Mouse (Mus musculus) layer of hippocampus, adult 11-12 months (tissue): ENCODE results near the gene Stpg1.
A peak's percentile ranks its signal among the peaks of the same experiment; 100 is the strongest.

Source experiments
- DNase-seq: peaks from one replicate; pipeline ENCODE4 v3.0.0; 2022; ENCODE audit warnings: low spot score

The Stpg1 gene

DNA sequence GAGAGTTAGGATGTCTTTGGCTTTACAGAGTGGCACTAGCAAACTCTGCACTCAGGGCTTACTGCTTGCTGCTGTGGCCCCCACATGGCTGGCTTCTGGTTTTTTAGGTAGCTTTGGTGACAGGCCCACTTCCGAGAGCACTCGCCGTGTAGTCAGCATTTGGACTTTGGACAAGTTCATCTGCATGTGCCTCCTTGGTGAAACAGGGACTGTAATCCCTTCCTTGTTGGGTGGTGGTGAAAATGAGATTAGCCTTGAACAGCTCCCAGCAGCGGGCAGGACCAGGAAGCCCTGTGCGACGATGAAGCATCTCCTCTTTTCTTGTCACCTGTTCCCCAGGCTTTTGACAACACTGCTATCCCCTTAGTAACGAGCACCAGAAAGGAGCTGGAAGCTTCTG lies 19.3 kb downstream of the Stpg1 start:
- DNase-seq, result no peak

DNA sequence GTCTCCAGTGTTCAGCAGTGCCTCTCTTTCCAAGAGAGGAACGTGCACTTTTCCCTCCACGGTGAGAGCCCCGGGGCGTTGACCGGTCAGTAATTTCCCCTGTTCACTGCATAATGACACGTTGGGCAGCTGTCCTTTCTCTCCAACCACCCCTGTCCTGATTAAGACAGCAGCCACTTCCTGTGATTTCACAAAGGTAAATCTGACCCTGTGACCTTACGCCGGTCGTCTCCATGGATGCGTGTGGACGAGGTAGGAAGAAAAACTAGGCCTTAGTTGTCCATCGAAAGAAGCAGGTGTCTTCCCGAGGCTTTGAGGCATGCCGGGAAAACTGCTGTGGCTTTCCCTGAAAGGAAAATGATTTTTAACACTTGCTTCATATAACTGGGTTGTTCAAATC lies 20.3 kb downstream of the Stpg1 start:
- no peak for DNase-seq

DNA sequence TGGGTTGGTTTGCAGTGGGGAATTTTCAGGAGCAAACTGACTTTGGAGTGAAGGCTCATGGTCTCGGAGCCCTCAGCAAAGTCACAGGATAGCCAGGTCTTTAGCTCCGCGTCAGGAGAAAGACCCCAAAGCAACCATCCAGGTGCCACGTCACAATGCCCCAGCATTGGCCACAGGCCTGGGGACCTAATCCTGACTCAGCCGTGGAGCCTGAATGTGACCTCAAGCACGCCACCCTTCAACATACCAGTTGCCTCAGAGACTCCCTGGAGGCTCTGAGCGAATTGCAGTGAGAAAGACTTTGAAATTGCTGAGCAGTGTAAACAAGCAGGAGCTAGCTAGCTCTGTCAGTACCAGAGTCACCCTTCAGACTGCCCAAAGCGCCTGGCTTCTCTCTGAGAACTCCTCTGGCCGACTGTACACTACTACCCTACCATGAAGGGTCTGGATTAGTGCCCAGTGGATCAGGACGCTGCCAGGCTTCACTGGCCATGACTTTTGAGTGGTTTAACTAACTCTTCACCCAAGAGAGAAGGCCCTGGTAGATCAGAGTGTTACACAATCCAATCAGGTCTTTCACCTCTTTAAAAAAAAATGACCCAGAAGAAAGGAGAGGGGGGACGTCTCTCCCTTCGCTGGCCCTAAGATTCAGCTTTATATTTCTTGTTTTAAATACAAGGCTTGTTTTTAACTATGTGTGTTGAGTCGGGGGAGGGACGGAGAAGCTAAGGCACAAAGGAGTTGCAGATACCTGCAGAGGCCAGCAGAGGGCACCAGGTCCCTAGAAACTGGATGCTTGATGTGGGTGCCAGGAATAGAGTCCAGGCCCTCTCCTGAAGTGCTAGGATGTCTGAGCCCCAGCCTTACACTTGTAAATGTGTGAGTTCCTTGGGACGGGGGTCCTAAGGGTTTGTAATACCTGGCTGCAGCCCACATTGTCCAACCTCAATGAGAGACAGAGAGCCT lies 22.0 kb downstream of the Stpg1 start:
- DNase-seq, result peak; percentile 31

DNA sequence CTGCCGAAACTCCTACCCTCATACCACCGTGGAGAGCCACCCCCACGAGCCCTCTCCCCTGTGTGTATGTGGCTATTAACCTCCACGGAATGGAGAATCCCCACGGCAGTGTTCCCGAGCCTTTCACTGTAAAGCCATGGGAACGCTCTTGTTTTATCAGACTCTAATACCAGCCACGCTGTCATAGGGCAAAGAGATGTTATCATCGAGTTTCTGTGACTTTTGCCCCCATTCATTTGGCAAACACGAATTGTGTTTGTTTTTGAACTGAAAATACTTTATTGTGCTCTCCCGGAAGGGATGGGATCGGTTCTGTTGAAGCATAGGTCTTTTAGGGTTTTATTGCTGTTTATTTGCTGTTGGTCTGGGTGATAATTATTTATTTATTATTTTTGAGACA lies 23.5 kb downstream of the Stpg1 start:
- DNase-seq, result no peak

DNA sequence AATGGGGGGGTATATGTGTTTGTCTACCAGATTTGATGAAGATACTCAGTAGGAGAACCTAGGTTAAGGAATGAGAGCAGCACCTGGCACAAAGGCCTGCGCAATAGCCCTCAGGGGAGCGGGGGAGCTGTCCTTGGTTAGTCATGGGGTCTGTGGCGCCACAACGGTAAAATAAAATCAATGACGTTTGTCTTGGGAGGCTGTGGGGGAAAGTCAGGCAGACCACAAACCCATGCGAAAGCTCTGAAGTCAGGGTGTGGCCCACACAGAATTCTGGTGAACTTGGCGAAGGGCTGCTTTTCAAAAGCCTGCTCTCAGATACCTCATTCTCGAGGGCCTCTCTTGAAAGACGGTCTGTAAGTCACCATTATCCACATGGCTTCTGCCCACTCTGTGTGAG lies 25.8 kb downstream of the Stpg1 start:
- no peak for DNase-seq

DNA sequence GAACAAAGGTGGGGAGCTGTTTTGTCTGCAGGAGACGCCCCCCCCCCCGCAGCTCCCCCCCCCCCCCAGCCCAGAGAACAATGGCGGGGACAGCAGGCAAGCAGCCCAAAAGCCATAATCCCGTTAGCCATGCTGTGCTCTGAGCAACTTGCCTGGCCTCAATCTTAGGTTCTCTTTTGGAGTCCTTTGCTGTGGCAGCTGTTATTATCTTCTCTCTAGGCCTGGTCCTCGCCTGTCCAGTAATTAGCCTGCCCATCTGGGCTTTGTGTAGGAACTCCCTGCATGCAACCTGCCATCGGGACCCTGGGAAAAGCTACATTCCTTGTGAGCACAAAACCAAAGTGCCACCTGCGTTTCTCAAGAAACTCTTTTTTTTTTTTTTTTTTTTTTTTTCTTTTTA lies 29.3 kb downstream of the Stpg1 start:
- DNase-seq, result no peak

DNA sequence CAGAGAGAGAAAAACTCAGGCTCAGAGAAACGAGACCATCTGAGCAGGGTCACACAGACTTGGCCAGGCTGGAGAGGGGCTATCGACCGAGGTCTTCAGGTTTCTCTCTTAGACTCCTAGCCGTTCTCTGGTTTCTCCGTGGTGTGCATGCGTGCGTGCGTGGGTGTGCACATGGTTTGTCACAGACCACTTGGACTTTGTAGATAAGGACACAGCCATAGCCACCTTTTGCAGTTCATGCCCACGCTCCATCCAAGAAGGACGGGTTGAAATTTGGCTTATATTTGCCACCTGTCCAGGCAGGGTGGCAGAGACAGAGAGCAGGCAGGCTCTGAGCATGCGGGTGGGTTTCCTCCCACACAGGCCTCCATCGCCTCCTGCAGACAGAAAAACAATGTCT lies 30.5 kb downstream of the Stpg1 start:
- DNase-seq, result no peak

DNA sequence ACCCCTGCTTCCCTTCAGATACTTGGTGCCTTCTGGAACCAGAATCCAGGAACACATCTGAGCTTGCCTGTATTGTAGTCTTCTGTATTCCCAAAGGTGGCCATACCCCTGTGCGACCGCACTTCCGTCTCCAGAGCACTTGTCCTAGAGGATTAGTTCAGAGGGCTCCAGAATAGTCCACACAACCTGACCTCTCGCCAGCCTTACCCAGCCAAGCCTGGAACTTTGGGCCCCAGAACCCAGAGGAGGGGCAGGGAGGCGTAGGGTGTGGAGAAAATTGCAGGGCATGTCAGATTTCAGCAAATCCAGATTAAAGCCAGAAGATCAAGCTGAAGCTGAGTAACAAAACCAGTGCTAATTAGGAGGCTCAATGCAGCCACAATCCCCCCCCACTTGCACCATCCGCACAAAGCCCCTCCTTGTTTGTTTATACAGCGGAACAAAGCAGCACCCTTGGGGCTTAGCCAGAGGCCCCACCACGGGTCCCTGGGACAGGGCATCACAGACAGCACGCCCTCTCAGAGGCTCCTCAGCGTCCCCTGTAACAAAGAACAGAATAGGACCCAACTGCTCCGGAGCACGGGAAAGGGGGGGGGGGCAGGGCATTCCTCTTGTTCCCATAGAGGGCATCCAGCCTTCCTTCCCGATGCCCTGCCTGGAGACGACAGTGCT lies 31.6 kb downstream of the Stpg1 start:
- DNase-seq, result no peak

DNA sequence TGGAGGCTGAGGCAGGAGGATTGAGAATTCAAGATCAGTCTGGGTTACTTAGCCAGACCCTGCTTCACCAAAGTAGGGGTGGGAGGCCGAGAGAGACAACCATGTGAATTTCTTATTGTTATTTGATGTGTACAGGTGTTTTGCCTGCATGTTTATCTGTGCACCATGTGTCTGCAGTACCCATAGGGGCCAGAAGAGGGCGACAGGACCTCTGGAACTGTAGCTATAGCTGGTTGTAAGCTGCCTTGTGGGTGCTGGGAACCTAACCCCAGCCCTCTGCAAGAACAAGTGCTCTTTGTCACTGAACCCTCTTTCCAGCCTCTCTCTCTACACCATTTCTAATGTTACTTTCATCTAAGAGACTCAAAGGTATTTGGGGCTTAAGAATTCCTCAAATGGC lies 35.7 kb downstream of the Stpg1 start:
- no peak for DNase-seq

DNA sequence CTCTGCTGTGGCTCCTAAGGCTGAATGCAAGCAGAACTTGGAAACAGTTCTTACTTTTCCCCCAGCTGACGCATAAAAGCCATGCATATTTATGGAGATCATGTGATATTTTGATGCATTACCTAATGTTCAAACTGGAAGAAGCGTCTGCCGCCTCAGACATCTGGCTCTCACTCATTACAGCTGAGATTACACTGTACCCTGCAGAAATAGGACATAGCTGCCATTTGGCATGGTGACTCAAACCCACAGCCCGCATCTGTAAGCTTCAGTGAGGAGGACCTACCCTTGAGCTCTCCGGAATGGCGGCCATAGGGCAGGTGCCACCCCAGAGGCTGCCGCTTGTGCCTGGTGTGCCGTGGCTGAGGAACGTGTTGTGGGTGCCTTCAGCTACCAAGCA lies 36.6 kb downstream of the Stpg1 start:
- peak; percentile 53 for DNase-seq

DNA sequence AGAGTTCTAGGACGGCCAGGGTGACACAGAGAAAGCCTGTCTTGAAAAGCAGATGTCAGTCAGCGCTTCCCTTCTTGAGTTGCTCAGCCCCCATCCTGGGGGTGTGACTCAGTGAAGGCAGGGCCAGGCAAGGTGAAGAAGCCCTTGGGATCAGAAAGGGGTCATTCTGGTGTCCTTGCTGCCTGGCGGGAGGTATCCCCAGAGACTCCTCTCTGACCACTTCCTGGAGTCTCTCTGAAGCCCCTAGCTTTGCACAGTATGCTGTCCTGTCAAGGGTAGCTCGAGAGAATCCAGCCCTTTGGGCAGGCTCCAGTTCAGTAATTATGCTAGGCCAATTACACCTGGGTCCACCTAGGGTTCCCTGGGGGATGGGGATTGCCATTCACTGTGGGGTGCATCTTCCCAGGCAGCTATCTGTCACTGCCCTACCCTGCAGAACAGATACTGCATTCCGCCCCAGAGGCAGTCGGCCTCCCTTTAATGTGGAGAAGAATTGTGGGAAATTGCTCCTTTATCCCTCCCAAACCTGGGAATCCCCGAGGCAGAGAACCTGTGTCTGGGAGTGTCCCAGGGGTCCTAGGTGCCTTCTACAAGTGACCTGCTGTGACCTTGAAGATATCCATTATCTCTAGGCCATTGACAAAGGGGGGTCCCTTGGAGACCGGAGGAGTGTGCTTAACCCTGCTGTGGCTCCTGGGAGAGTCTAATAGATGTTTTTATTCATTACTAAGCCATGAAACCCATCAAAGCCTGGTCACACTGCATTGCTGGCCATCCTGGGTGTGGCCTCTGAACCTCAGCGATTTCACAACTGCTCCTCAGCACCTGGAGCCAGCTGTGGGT lies 37.4 kb downstream of the Stpg1 start:
- DNase-seq, result no peak

DNA sequence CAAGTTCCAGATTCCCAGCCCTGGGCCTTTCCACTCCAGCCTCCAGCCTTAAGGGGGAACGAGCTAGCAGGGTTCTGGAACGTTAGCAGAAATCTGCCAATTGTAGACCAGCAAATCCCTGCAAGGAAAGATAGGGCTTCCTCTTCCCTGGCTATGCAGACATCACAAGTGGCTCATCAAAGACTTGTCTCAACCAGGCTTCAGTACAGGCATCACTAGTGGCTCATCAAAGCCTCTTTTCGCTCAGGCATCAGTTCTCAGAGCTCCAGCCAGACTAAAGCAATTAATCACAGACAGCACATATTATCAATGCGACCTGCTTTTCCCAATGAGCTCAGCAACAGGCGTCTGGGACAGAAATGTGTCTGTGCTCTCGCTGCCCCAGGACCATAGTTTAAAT lies 38.4 kb downstream of the Stpg1 start:
- no peak for DNase-seq

DNA sequence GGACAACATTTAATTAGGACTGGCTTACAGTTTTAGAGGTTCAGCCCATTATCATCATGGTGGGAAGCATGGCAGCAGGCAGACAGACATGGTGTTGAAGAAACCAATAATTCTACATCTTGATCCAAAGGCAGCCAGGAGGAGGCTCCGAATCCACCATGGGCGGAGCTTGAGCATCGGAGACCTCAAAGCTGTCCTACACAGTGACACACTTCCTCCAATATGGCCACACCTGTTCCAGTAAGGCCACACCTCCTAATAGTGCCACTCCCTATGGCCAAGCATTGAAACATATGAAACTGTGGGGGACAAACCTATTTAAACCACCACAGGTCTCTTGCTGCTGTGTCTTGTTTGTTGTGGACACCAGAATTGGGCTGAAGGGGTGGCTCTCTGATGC lies 40.4 kb downstream of the Stpg1 start:
- no peak for DNase-seq

DNA sequence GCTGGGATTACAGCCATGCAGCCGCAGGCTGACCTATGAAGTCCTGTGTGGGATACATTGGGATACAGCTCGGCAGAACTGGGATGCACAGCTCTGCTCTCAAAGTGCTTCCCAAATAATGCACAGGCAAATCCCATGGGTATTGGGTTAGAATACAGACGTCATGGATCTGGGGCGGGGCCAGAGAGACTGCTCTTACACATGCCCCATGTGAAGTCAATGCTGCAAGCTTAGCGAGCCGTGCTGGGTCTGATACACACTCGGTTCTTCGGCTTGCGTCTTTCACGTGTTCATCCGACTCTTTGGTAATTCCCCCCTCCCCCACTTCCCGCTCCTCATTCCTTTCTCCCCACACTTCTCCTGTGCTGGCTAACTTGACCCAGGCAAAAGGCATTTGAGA lies 44.5 kb downstream of the Stpg1 start:
- DNase-seq, result no peak

DNA sequence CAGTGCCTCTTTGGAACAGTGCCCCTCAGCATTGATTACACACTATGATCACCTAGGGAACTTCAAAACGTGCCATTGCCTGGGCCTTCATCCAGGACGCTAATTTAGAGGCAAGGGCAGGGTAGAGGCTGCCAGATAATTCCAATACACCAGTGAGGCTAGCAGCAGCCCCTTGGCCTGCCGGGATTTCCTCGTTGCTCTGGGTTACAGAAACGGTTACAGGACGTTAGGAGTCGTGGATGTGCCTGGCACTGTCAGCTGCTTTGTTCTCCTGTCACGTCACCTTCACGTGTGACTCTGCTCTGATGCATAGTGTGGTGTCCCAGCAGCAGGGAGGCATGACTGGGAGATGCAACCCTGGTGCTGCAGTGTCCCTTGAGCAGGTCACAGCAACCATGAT lies 45.5 kb downstream of the Stpg1 start:
- no peak for DNase-seq

DNA sequence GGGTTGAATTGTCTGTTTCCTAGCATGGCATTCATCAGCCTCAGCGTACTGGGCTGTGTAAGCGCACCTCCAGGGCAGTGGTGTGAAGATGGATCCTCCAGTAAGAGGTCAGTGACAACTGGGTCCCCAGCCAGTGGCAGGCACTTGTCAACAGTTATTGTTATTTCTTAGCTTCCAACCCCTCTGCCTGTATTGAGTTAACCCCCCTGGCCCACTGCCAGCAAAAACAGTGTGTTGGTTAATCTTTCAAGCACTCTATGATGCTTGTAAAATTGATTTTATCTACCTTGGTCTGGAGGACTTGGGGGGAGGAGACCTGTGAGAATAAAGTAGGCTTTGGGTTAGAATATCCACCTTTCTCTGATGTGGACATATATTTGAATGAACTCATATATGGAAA lies 49.7 kb downstream of the Stpg1 start:
- no peak for DNase-seq

DNA sequence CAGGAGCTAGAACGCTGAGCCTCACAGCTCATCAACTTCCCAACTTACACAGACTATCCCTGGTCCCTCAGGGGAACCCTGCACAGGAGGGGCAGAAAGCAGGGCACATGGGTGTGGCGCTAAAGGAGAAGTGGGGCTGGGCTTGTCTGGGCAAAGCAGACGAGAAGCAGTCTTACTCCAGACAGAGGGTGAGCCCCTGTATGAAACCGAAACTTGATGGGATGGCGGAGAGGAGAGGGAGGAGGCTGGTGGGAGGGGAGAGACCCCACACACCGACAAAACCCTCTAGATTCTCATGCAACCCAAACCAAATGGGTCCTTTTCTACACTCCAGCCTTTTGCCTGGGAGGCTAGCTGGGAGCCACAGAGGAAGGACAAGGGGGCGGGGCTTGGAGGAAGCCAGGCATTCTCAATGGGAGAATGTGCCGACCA lies 50.5 kb downstream of the Stpg1 start:
- DNase-seq, result no peak

DNA sequence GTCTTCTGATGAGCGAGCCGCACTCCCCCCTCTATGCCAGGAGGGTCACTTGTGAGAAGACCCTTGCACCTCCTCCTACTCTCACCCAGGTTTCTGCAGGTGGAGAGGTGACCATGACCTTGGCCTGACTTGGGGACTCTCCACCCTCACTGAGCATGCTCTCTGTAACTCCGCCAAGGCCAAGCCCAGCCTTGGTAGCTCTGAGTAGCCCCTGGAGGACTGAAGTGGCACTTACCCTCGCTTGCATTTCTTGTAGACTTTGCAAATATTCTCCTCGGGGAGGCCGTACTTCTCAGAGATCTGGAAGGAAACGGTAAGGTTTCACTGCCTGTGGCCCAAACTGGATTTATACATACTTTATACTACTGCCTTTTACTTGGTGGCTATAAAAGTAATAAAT lies 51.4 kb downstream of the Stpg1 start:
- no peak for DNase-seq

DNA sequence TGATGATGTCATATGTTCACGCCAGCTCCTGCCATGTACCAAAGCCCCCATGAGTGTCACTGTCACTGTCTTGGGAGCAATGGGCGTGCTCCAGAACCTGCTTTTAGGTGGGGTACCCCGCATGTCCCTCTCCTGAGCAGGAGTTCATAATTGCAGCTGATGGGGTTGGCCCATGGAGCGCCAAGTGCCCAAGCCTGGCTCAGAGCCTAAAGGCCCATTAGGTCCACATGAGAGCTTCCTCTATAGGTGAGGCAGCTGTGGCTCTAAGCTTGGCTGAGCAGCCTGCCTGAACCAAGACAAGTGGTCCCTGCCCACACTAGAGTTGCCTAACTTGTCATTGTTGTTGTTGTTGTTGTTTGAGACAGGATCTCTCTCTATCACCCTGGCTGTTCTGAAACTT lies 52.2 kb downstream of the Stpg1 start:
- DNase-seq, result no peak

DNA sequence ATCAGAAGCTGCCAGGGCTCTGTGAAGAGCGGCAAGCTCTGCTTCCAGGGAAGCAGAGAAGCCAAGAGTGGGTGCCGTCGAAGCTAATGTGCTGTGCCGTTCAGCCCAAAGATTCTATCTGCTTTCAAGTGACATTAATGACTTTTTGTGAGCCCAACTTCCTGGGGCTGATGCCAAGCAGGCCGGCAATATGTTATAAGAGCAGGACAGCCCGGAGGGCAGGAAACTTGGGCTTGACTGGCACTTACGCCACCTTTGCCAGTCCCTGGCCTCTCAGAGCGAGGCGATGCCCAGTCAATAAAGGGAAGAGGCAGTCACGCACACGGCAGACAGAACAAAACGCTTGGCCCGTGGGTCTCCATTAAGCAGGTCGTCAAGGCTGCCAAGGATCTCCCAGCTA lies 53.0 kb downstream of the Stpg1 start:
- no peak for DNase-seq

DNA sequence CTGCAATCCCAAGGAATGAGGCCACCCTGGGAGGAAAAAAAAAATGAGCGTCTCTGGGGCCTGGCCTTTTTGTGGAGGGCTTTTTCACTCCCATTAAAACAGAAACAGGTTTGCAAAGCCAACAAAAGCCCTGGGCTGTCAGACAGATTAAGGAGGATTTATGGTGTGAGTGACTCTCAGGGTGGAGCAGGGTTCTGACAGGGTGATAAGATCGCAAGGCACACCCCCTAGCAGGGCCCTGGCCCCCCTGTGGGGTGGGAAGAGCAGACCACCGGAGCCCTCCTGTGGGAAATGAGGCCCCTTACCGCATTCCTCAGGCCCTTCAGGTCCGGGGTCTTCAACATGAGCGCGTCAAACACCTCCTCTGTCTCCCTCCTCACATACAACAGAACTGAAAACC lies 53.5 kb downstream of the Stpg1 start:
- no peak for DNase-seq

DNA sequence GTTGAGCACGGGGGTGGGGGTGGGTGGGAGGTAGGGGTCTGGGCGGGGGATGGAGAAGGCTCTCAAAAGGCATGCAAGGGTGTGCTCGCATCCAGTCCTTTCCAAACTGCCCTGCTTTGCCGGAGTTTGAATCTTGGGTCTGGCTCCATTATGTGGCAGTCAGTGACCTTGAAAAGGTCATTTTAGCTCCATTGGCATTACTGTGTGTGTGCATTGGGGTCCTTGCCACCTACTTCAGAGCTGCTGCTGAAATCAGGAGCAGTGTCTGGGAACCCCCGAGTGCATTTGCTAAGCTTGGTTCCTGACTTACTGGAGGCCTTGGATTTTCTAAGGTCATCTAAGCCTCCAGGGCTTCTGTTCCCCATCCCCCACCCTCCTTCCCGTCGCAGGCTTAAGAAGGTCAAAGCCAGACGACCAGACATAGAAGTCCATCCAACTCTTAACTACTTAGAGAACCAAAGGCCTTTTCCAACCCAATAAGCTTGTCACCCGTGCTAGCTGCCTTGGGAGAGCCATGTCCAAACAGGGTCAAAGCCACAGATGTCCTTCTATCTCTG lies 54.0 kb downstream of the Stpg1 start:
- no peak for DNase-seq
